Mouse (Mus musculus) lung, embryonic 14.5 days (tissue): ENCODE data around the gene Olfr344. TPM values are rescaled to one million over a fixed set of nuclear protein-coding genes. Genes with fewer than 3 reads are reported as not detected.

Experiments
- ATAC-seq: fragments of 200-750 bp; cut with Nextera tagmentation; 2 replicates; pipeline ENCODE4 v1.8.0; 2017; ENCODE audit warnings: mild to moderate bottlenecking, moderate TSS enrichment, moderate library complexity; ENCODE audit not compliant: insufficient read depth
- DNase-seq: peaks from one replicate; pipeline ENCODE4 v3.0.0-alpha.2; 2015
- H3K27ac ChIP-seq: fragments of 300-500 bp; sonication (generic); 2 replicates; pipeline ENCODE4 v1.5.1; 2014; ENCODE audit warnings: low read depth, mild to moderate bottlenecking, moderate library complexity
- H3K27me3 ChIP-seq: fragments of 300-500 bp; sonication (generic); 2 replicates; pipeline ENCODE4 v1.6.1; 2014; ENCODE audit warnings: low read length, control low read depth; ENCODE audit not compliant: insufficient read depth
- H3K36me3 ChIP-seq: fragments of 300-500 bp; sonication (generic); 2 replicates; pipeline ENCODE4 v1.6.1; 2014; ENCODE audit warnings: control low read depth; ENCODE audit not compliant: insufficient read depth
- H3K4me1 ChIP-seq: fragments of 300-500 bp; sonication (generic); 2 replicates; pipeline ENCODE4 v1.6.1; 2014; ENCODE audit warnings: antibody characterized with exemption, control low read depth; ENCODE audit not compliant: insufficient read depth
- H3K4me2 ChIP-seq: fragments of 300-500 bp; sonication (generic); 2 replicates; pipeline ENCODE4 v1.6.1; 2014; ENCODE audit warnings: mild to moderate bottlenecking
- H3K4me3 ChIP-seq: fragments of 300-500 bp; sonication (generic); 2 replicates; pipeline ENCODE4 v1.5.1; 2014; ENCODE audit warnings: low read depth, low read length
- H3K9ac ChIP-seq: fragments of 300-500 bp; sonication (generic); 2 replicates; pipeline ENCODE4 v1.6.1; 2014
- H3K9me3 ChIP-seq: fragments of 300-500 bp; sonication (generic); 2 replicates; pipeline ENCODE4 v1.6.1; 2016; ENCODE audit warnings: low read depth, low read length, control low read depth
- CTCF ChIP-seq: IDR thresholded peaks from 2 replicates; pipeline ENCODE4 v1.5.1; 2016; ENCODE audit warnings: antibody characterized with exemption, low read depth
- WGBS: fragments of 180-500 bp; shearing (Covaris S2); extraction: QIAGEN DNeasy Blood & Tissue Kit; methylation state at CpG from one replicate; pipeline ENCODE4 v1.1.7; 2014; 5-methylcytosine and 5-hydroxymethylcytosine counted together
- polyA plus RNA-seq: library from polyadenylated mRNA; unstranded; fragments of >200 nt; fragmentation: Nextera tagmentation; extraction: Ambion mirVana; gene quantifications from 2 replicates; pipeline ENCODE4 v1.2.1, GENCODE M21; 2014

The Olfr344 gene
- polyA plus RNA-seq = not detected in 2 replicates

GRCm38 (mm10) chr2:36566362-36566761, at the start of gene Olfr344:
Olfr344 (plus strand) TSS chr2:36566662.
- H3K4me2 ChIP-seq = no peak within 1 kb of the TSS
- H3K9me3 ChIP-seq = no peaks in the 10 kb centered on the region
- no peaks in the 10 kb centered on the region for H3K36me3 ChIP-seq
- DNase-seq = no peak
- no peaks in the 10 kb centered on the region for H3K4me1 ChIP-seq
- no peak within 1 kb of the TSS for H3K4me3 ChIP-seq
- TF ChIP-seq CTCF = no peak
- no peak for ATAC-seq
- no peak within 1 kb of the TSS for H3K27ac ChIP-seq
- 71% methylated on average over 1 of the region's 1 CpGs for WGBS
- H3K9ac ChIP-seq = no peak within 1 kb of the TSS
- no peaks in the 10 kb centered on the region for H3K27me3 ChIP-seq

- Histone ChIP-seq H3K4me2 (no peak within 1 kb of the TSS), H3K9ac (no peak within 1 kb of the TSS), H3K27me3 (no peaks in the 10 kb centered on the region), H3K36me3 (no peaks in the 10 kb centered on the region), H3K27ac (no peak within 1 kb of the TSS), H3K9me3 (no peaks in the 10 kb centered on the region), H3K4me1 (no peaks in the 10 kb centered on the region), H3K4me3 (no peak within 1 kb of the TSS)
- ATAC-seq (no peak), DNase-seq (no peak)
- no peak for TF ChIP-seq CTCF
- 61% methylated on average over 3 of the region's 3 CpGs for WGBS
These were observed 41.8 kb upstream of the Olfr344 start, which contains the start of gene Olfr342 for GRCm38 (mm10) chr2:36524698-36525097. Olfr342 (plus strand) TSS chr2:36524998.

- H3K27ac ChIP-seq = no peak overlapping the region
- no peak overlapping the region for H3K4me3 ChIP-seq
- no peak overlapping the region for H3K9ac ChIP-seq
- no peaks in the 10 kb centered on the region for H3K27me3 ChIP-seq
- no peaks in the 10 kb centered on the region for H3K36me3 ChIP-seq
- no peak for ATAC-seq
- peak; percentile 19 for DNase-seq
- no peaks in the 10 kb centered on the region for H3K4me1 ChIP-seq
- no peaks in the 10 kb centered on the region for H3K9me3 ChIP-seq
- no peak for TF ChIP-seq CTCF
- H3K4me2 ChIP-seq = no peak overlapping the region
These were observed 1.3 kb upstream of the Olfr344 start for GRCm38 (mm10) chr2:36565156-36565555.

- Histone ChIP-seq H3K36me3 (no peaks in the 10 kb centered on the region), H3K4me1 (no peaks in the 10 kb centered on the region), H3K9ac (no peak overlapping the region), H3K27ac (no peak overlapping the region), H3K4me2 (no peak overlapping the region), H3K9me3 (no peaks in the 10 kb centered on the region), H3K27me3 (no peaks in the 10 kb centered on the region), H3K4me3 (no peak overlapping the region)
- ATAC-seq (no peak), DNase-seq (peak; percentile 75)
- TF ChIP-seq CTCF = no peak
These were observed 560 bp downstream of the Olfr344 start for GRCm38 (mm10) chr2:36567022-36567421.

- Histone ChIP-seq H3K9me3 (no peaks in the 10 kb centered on the region), H3K4me3 (no peak overlapping the region), H3K4me2 (no peak overlapping the region), H3K9ac (no peak overlapping the region), H3K27me3 (no peaks in the 10 kb centered on the region), H3K4me1 (no peaks in the 10 kb centered on the region), H3K36me3 (no peaks in the 10 kb centered on the region), H3K27ac (no peak overlapping the region)
- ATAC-seq (no peak), DNase-seq (no peak)
- 90% methylated on average over 3 of the region's 3 CpGs for WGBS
- no peak for TF ChIP-seq CTCF
These were observed 1.4 kb downstream of the Olfr344 start for GRCm38 (mm10) chr2:36567845-36568244.

Other genes starting within 250 kb of the Olfr344 start
- gene Olfr338, start 193.1 kb upstream of the Olfr344 start, polyA plus RNA-seq = not detected in 2 replicates
- gene Olfr339, start 147.7 kb upstream of the Olfr344 start, polyA plus RNA-seq = not detected in 2 replicates
- gene Olfr340, start 114.1 kb upstream of the Olfr344 start, polyA plus RNA-seq = not detected in 2 replicates
- gene Olfr341, start 84.2 kb upstream of the Olfr344 start, polyA plus RNA-seq = not detected in 2 replicates
- gene Olfr342, start 41.7 kb upstream of the Olfr344 start, polyA plus RNA-seq = not detected in 2 replicates
- not detected in 2 replicates for gene Olfr345, start 73.4 kb downstream of the Olfr344 start, polyA plus RNA-seq
- gene Olfr346, start 119.1 kb downstream of the Olfr344 start, polyA plus RNA-seq = not detected in 2 replicates
- not detected in 2 replicates for gene Olfr347, start 165.2 kb downstream of the Olfr344 start, polyA plus RNA-seq
- not detected in 2 replicates for gene Olfr348, start 217.6 kb downstream of the Olfr344 start, polyA plus RNA-seq
- not detected in 2 replicates for gene Olfr50, start 223.9 kb downstream of the Olfr344 start, polyA plus RNA-seq